Mouse (Mus musculus) intestine, postnatal 0 days (tissue): ENCODE results near the gene Abca2. TPM values are rescaled to one million over a fixed set of nuclear protein-coding genes. Genes with fewer than 3 reads are reported as not detected.

ENCODE experiments used
- ATAC-seq: fragments of 200-750 bp; cut with Nextera tagmentation; 2 replicates; pipeline ENCODE4 v1.8.0; 2017; ENCODE audit warnings: mild to moderate bottlenecking, moderate TSS enrichment, moderate library complexity
- H3K27ac ChIP-seq: fragments of 300-500 bp; sonication (generic); 2 replicates; pipeline ENCODE4 v1.5.1; 2014; ENCODE audit warnings: mild to moderate bottlenecking, low read depth, low read length, moderate library complexity
- H3K27me3 ChIP-seq: fragments of 300-500 bp; sonication (generic); replicated peaks from 2 replicates; pipeline ENCODE4 v1.6.1; 2014; ENCODE audit warnings: low read length, mixed read lengths; ENCODE audit not compliant: control insufficient read depth, insufficient read depth
- H3K36me3 ChIP-seq: fragments of 300-500 bp; sonication (generic); 2 replicates; pipeline ENCODE4 v1.6.1; 2014; ENCODE audit warnings: mild to moderate bottlenecking, moderate library complexity; ENCODE audit not compliant: control insufficient read depth, insufficient read depth
- H3K4me1 ChIP-seq: fragments of 300-500 bp; sonication (generic); replicated peaks from 2 replicates; pipeline ENCODE4 v1.6.1; 2014; ENCODE audit warnings: antibody characterized with exemption, low read length, mixed read lengths; ENCODE audit not compliant: control insufficient read depth, insufficient read depth
- H3K4me2 ChIP-seq: fragments of 300-500 bp; sonication (generic); replicated peaks from 2 replicates; pipeline ENCODE4 v1.6.1; 2014; ENCODE audit warnings: low read depth, mild to moderate bottlenecking, moderate library complexity
- H3K4me3 ChIP-seq: fragments of 300-500 bp; sonication (generic); 2 replicates; pipeline ENCODE4 v1.5.1; 2014; ENCODE audit warnings: low read depth, low read length
- H3K9ac ChIP-seq: fragments of 300-500 bp; sonication (generic); 2 replicates; pipeline ENCODE4 v1.6.1; 2014; ENCODE audit warnings: mild to moderate bottlenecking, low read depth, low read length
- H3K9me3 ChIP-seq: fragments of 300-500 bp; sonication (generic); 2 replicates; pipeline ENCODE4 v1.6.1; 2016; ENCODE audit warnings: mixed run types; ENCODE audit not compliant: control insufficient read depth
- CTCF ChIP-seq: sonication (generic); IDR thresholded peaks from 2 replicates; pipeline ENCODE4 v1.5.1; 2016; ENCODE audit warnings: low read depth, mild to moderate bottlenecking, control low read depth, antibody characterized with exemption, moderate library complexity
- WGBS: fragments of 180-500 bp; shearing (Covaris S2); extraction: QIAGEN DNeasy Blood & Tissue Kit; methylation state at CpG from one replicate; pipeline ENCODE4 v1.1.7; 2014; 5-methylcytosine and 5-hydroxymethylcytosine counted together
- microRNA-seq: library from miRNA; unstranded; fragments of <30 nt; microRNA quantifications from one replicate; pipeline ENCODE4, GENCODE M21; 2016
- polyA plus RNA-seq: library from polyadenylated mRNA; unstranded; fragments of >200 nt; fragmentation: Nextera tagmentation; extraction: Ambion mirVana; gene quantifications from 2 replicates; pipeline ENCODE4 v1.2.1, GENCODE M21; 2015

Gene Abca2
- polyA plus RNA-seq, 1 experiment from 2014 or later = 1.1 TPM

DNA sequence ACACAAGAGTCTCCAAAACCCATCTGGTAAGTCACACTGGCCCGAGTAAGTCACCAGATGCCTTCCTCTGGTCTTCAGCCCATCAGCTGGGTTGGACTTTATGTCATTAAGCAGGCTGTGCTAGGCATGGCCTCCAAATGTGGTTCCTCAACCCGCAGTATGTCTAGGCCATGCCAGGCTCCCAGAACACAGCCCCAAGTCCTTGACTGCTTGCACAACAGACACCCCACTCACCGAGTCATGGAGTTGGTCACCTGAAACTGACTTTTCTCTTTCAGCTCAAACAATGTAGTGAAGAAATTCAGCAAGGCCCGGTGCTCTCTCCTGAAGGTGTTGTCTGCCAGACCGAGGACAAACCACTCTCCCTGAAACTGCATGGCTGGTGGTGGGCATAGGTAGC, 64.5 kb downstream of the Abca2 start:
- no peak overlapping the region for H3K27ac ChIP-seq
- peaks cover under 1% of the 10 kb centered on the region; the same call in 1 of the 2 replicates for H3K4me1 ChIP-seq
- H3K9me3 ChIP-seq = no peaks in the 10 kb centered on the region
- no peak overlapping the region for H3K9ac ChIP-seq
- no peaks in the 10 kb centered on the region for H3K36me3 ChIP-seq
- 75% methylated on average over 5 of the region's 5 CpGs for WGBS
- no peak overlapping the region for H3K4me2 ChIP-seq
- no peak for TF ChIP-seq CTCF
- ATAC-seq = no peak
- no peaks in the 10 kb centered on the region for H3K27me3 ChIP-seq
- no peak overlapping the region for H3K4me3 ChIP-seq

DNA sequence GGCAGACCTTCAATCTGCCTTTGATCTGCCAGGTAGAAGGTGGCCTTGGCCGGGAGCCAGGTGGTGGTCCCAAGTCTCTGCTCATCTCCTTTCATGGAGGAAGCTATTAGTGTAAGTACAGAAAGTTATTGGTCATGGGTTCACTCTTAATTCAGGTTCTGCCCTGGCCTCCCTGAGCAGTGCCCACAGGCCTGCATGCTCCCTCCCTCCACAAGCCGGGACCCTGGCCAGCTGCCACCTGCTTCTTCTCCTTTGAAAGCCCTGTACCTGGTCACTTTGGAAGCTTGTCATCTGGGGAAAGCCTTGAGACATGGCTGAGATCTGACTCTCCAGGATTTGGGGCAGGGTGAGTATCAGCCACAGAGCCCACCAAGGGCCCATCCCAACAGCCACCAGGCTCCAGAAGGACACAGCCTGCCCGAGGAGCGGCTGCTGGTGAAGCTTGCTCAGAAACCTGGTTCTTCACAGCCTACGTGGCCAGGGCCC, 65.0 kb downstream of the Abca2 start, which contains the start of gene Lcn12:
TSS of gene Lcn12 (minus strand) at position 436 of the 486 bp plus-strand sequence.
- Histone ChIP-seq H3K36me3 (no peaks in the 10 kb centered on the region), H3K27me3 (no peaks in the 10 kb centered on the region), H3K27ac (no peak within 1 kb of the TSS), H3K4me2 (no peak within 1 kb of the TSS), H3K9ac (no peak within 1 kb of the TSS), H3K4me1 (peaks cover 5% of the 10 kb centered on the region; the same call in 1 of the 2 replicates), H3K9me3 (no peaks in the 10 kb centered on the region), H3K4me3 (no peak within 1 kb of the TSS)
- TF ChIP-seq CTCF = no peak
- WGBS = 79% methylated on average over 5 of the region's 5 CpGs
- ATAC-seq = no peak

DNA sequence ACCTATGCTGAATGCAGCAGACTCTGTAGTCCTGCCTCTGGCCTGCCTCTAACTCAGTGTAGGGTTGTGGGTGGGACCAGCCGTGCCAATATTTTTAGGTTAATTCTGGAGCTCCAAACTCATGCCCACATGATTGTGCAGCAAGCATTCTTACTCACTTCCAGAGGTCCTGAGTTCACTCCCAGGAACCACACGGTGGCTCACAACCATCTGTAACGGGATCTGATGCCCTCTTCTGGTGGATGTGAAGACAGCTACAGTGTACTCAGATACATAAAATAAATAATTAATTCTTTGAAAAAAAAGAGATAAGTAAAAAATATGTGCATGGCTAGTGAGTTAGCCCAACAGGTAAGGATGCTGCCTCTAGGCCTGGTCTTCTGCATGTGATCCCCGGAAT, 68.0 kb downstream of the Abca2 start:
- ATAC-seq = no peak
- TF ChIP-seq CTCF = peak; percentile 73

More for the DNA sequence above, 68.0 kb downstream of the Abca2 start:
- 45% methylated on average over 4 of the region's 4 CpGs for WGBS
- Histone ChIP-seq H3K27ac (no peak overlapping the region), H3K36me3 (no peaks in the 10 kb centered on the region), H3K27me3 (no peaks in the 10 kb centered on the region), H3K4me3 (no peak overlapping the region), H3K9ac (no peak overlapping the region), H3K4me2 (no peak overlapping the region), H3K4me1 (peaks cover 6% of the 10 kb centered on the region; the same call in 1 of the 2 replicates), H3K9me3 (no peaks in the 10 kb centered on the region)

Small RNA genes within 50 kb of the gene (microRNA-seq; reads per million reads assigned to microRNA genes)
- gene Mir3087 = not detected

Other genes with a start within 250 kb of the Abca2 start
- 15.9 and 16.5 TPM in 2 replicates for gene Nrarp, start 247.9 kb upstream of the Abca2 start, polyA plus RNA-seq
- 12.0 and 12.6 TPM in 2 replicates for gene Tor4a, start 231.8 kb upstream of the Abca2 start, polyA plus RNA-seq
- 41.4 and 45.6 TPM in 2 replicates for gene Nelfb, start 217.2 kb upstream of the Abca2 start, polyA plus RNA-seq
- not detected in 2 replicates for gene Stpg3, start 214.1 kb upstream of the Abca2 start, polyA plus RNA-seq
- gene Fam166a, start 210.0 kb upstream of the Abca2 start, polyA plus RNA-seq = 0.78 and 1.4 TPM in 2 replicates
- gene Tubb4b, start 204.0 kb upstream of the Abca2 start, polyA plus RNA-seq = 453 and 466 TPM in 2 replicates
- 34.0 and 37.6 TPM in 2 replicates for gene Slc34a3, start 194.3 kb upstream of the Abca2 start, polyA plus RNA-seq
- 0.09 and 0.25 TPM in 2 replicates for gene Rnf224, start 191.9 kb upstream of the Abca2 start, polyA plus RNA-seq
- gene Rnf208, start 186.4 kb upstream of the Abca2 start, polyA plus RNA-seq = 51.9 and 59.4 TPM in 2 replicates
- 16.5 and 20.7 TPM in 2 replicates for gene Cysrt1, start 186.3 kb upstream of the Abca2 start, polyA plus RNA-seq
- 10.4 and 12.3 TPM in 2 replicates for gene AL732309.1, start 181.8 kb upstream of the Abca2 start, polyA plus RNA-seq
- gene Tmem203, start 173.3 kb upstream of the Abca2 start, polyA plus RNA-seq = 40.3 and 44.9 TPM in 2 replicates
- gene Tprn, start 166.1 kb upstream of the Abca2 start, polyA plus RNA-seq = 62.0 and 68.3 TPM in 2 replicates
- gene Ssna1, start 156.3 kb upstream of the Abca2 start, polyA plus RNA-seq = 105 and 108 TPM in 2 replicates
- 41.6 and 43.4 TPM in 2 replicates for gene Anapc2, start 156.2 kb upstream of the Abca2 start, polyA plus RNA-seq
- not detected in 2 replicates for gene Tmem210, start 140.6 kb upstream of the Abca2 start, polyA plus RNA-seq
- 5.5 and 6.6 TPM in 2 replicates for gene Lrrc26, start 138.8 kb upstream of the Abca2 start, polyA plus RNA-seq
- 0.78 and 0.90 TPM in 2 replicates for gene Grin1, start 109.5 kb upstream of the Abca2 start, polyA plus RNA-seq
- gene Man1b1, start 96.4 kb upstream of the Abca2 start, polyA plus RNA-seq = 44.7 and 50.2 TPM in 2 replicates
- gene Dpp7, start 72.3 kb upstream of the Abca2 start, polyA plus RNA-seq = 120 and 129 TPM in 2 replicates
- 668 and 708 TPM in 2 replicates for gene Uap1l1, start 63.0 kb upstream of the Abca2 start, polyA plus RNA-seq
- 112 and 129 TPM in 2 replicates for gene Sapcd2, start 56.4 kb upstream of the Abca2 start, polyA plus RNA-seq
- 33.9 and 38.1 TPM in 2 replicates for gene Entpd2, start 32.8 kb upstream of the Abca2 start, polyA plus RNA-seq
- gene Npdc1, start 29.4 kb upstream of the Abca2 start, polyA plus RNA-seq = 49.2 and 52.3 TPM in 2 replicates
- gene Fut7, start 5.4 kb upstream of the Abca2 start, polyA plus RNA-seq = 0.26 and 0.27 TPM in 2 replicates
- 2.0 and 2.8 TPM in 2 replicates for gene Clic3, start 28.1 kb downstream of the Abca2 start, polyA plus RNA-seq
- gene Paxx, start 32.4 kb downstream of the Abca2 start, polyA plus RNA-seq = 41.2 and 46.2 TPM in 2 replicates
- gene Ptgds, start 41.3 kb downstream of the Abca2 start, polyA plus RNA-seq = 1.2 and 2.2 TPM in 2 replicates
- gene Lcn12, start 65.2 kb downstream of the Abca2 start, polyA plus RNA-seq = 0.40 and 0.51 TPM in 2 replicates
- 38.5 and 40.2 TPM in 2 replicates for gene Fbxw5, start 72.0 kb downstream of the Abca2 start, polyA plus RNA-seq
- gene C8g, start 73.0 kb downstream of the Abca2 start, polyA plus RNA-seq = 48.5 and 49.3 TPM in 2 replicates
- 16.4 and 18.7 TPM in 2 replicates for gene Traf2, start 118.2 kb downstream of the Abca2 start, polyA plus RNA-seq
- gene Edf1, start 129.1 kb downstream of the Abca2 start, polyA plus RNA-seq = 481 and 496 TPM in 2 replicates
- gene Mamdc4, start 146.1 kb downstream of the Abca2 start, polyA plus RNA-seq = 588 and 718 TPM in 2 replicates
- 116 TPM in 2 replicates for gene Phpt1, start 146.5 kb downstream of the Abca2 start, polyA plus RNA-seq
- gene Ajm1, start 153.1 kb downstream of the Abca2 start, polyA plus RNA-seq = 0.68 and 0.78 TPM in 2 replicates
- gene Rabl6, start 179.8 kb downstream of the Abca2 start, polyA plus RNA-seq = 26.8 and 26.9 TPM in 2 replicates
- gene Ccdc183, start 189.0 kb downstream of the Abca2 start, polyA plus RNA-seq = 0.09 and 0.16 TPM in 2 replicates
- 23.0 and 25.6 TPM in 2 replicates for gene Tmem141, start 193.3 kb downstream of the Abca2 start, polyA plus RNA-seq
- gene Fcna, start 199.3 kb downstream of the Abca2 start, polyA plus RNA-seq = 4.1 and 4.7 TPM in 2 replicates
- not detected in 2 replicates for gene Lcn8, start 224.4 kb downstream of the Abca2 start, polyA plus RNA-seq
- not detected in 2 replicates for gene Lcn5, start 229.2 kb downstream of the Abca2 start, polyA plus RNA-seq
- gene Lcn6, start 248.1 kb downstream of the Abca2 start, polyA plus RNA-seq = not detected in 2 replicates